Mouse (Mus musculus) kidney, adult 8-10 months (tissue): ENCODE measurements at regions not wholly inside any gene's neighbourhood (a gene's known extent, or its start where the extent isn't known, plus 50 kb on each side); places are given as distances from the start of the nearest gene placed in this dataset.
A peak's percentile ranks its signal among the peaks of the same experiment; 100 is the strongest.
"Not testable (repeated sequence)": the region's sequence is repeated elsewhere in the genome, so short reads cannot be mapped to it uniquely, and the experiment has no call there.

ENCODE experiments used
- DNase-seq, 2 experiments: peaks; one replicate each; pipeline ENCODE4 v3.0.0; 2022

GRCm38 (mm10) chr17:6489926-6490564, 60.1 kb downstream of the Dynlt1b start:
- DNase-seq = not testable (repeated sequence)

GRCm38 (mm10) chr17:6490565-6490935, 60.6 kb downstream of the Dynlt1b start:
- not testable (repeated sequence) for DNase-seq

GRCm38 (mm10) chr17:6492501-6492900, 62.6 kb downstream of the Dynlt1b start:
- not testable (repeated sequence) for DNase-seq

- peak; percentile 65 to 76 for DNase-seq
Observed at GRCm38 (mm10) chr17:6492950-6493349, 63.0 kb downstream of the Dynlt1b start.

GRCm38 (mm10) chr17:6496491-6496890, 66.6 kb downstream of the Dynlt1b start:
- DNase-seq = not testable (repeated sequence)

GRCm38 (mm10) chr17:6502676-6503075, 72.8 kb downstream of the Dynlt1b start:
- DNase-seq = not testable (repeated sequence)

- DNase-seq = not testable (repeated sequence)
Observed at GRCm38 (mm10) chr17:6505896-6506295, 76.0 kb downstream of the Dynlt1b start.

GRCm38 (mm10) chr17:6515128-6515527, 85.2 kb downstream of the Dynlt1b start:
- DNase-seq = not testable (repeated sequence)

- not testable (repeated sequence) for DNase-seq
Observed at GRCm38 (mm10) chr17:6519107-6519506, 82.4 kb upstream of the Dynlt1c start.

- DNase-seq = not testable (repeated sequence)
Observed at GRCm38 (mm10) chr17:6520001-6520400, 81.5 kb upstream of the Dynlt1c start.

- not testable (repeated sequence) for DNase-seq
Observed at GRCm38 (mm10) chr17:6520751-6521150, 80.7 kb upstream of the Dynlt1c start.

- not testable (repeated sequence) for DNase-seq
Observed at GRCm38 (mm10) chr17:6522185-6522584, 79.3 kb upstream of the Dynlt1c start.

GRCm38 (mm10) chr17:6538723-6539122, 62.7 kb upstream of the Dynlt1c start:
- not testable (repeated sequence) for DNase-seq

- not testable (repeated sequence) for DNase-seq
Observed at GRCm38 (mm10) chr17:6547064-6547760, 54.3 kb upstream of the Dynlt1c start.

- not testable (repeated sequence) for DNase-seq
Observed at GRCm38 (mm10) chr17:6547937-6548336, 53.5 kb upstream of the Dynlt1c start.
